Mouse (Mus musculus): ENCODE measurements around the gene Mov10.

Gene Mov10

GRCm38 (mm10) chr3:104811752-104812151 lies 6.6 kb downstream of the Mov10 start:
- no peak for DNase-seq (ENCODE audit: extremely low read depth, insufficient read length, low spot score)

- DNase-seq (ENCODE audit: extremely low read depth, insufficient read length, low spot score): no peak
These were observed 12.8 kb downstream of the Mov10 start for GRCm38 (mm10) chr3:104805539-104805938.

DNA sequence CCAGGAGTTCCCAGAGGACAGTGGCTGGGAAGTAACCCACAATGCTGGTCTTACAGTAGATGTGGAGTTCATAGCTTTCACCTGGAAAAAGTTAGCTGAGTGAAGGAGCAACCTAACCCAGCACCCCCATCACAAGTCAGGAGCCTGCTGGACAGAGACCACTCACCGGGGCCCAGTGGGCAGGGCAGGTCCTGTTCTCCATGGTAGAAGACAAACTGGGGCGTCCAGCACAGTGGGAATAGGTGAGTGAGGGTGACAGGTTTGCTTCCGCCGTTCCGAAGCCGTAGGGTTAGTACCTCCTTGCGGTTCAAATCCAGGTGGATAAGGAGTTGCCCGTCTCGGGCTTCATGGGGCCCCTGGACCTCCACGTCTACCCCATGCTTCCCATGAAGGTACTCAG lies 14.1 kb downstream of the Mov10 start:
- no peak for DNase-seq (ENCODE audit: extremely low read depth, insufficient read length, low spot score)

GRCm38 (mm10) chr3:104801481-104801880 lies 16.9 kb downstream of the Mov10 start:
- DNase-seq (ENCODE audit: extremely low read depth, insufficient read length, low spot score): no peak

- no peak for DNase-seq (ENCODE audit: extremely low read depth, insufficient read length, low spot score)
These were observed 17.7 kb downstream of the Mov10 start for GRCm38 (mm10) chr3:104800681-104801080.

GRCm38 (mm10) chr3:104796430-104797082 lies 21.8 kb downstream of the Mov10 start:
- DNase-seq (ENCODE audit: extremely low read depth, insufficient read length, low spot score): no peak

DNA sequence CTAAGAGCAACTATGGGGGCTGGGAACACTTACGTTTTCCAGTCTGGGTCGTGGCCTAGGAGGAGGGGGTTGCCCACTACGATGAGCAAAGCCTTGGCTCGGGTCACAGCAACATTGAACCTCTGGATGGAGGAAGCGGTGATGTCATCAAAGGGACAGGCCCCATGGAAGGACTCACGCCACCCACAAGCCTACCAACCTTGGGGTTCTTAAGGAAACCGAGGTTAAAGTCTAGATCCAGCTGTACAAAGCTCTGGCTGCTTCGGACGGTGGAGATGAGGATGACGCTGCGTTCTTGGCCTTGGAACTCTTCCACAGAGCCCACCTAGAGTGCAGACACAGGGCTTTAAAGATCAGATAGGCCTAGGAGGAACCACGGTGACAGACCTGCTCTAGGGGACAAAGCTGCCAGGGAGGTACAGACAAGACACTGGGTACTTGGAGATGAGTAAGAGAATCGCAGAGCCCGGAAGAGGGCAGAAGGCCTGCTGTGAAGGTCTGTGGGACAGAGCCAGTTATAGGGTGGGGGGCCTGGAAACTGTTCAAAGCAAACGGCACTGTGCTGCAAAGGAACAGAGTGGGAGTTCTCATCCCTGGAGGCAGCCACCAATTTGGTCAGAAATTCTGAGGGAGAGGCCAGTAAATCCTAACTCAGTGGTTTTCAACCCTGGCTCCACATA lies 22.6 kb downstream of the Mov10 start:
- no peak for DNase-seq (ENCODE audit: extremely low read depth, insufficient read length, low spot score)

- DNase-seq (ENCODE audit: extremely low read depth, insufficient read length, low spot score): no peak
These were observed 23.4 kb downstream of the Mov10 start for GRCm38 (mm10) chr3:104794953-104795470.

DNA sequence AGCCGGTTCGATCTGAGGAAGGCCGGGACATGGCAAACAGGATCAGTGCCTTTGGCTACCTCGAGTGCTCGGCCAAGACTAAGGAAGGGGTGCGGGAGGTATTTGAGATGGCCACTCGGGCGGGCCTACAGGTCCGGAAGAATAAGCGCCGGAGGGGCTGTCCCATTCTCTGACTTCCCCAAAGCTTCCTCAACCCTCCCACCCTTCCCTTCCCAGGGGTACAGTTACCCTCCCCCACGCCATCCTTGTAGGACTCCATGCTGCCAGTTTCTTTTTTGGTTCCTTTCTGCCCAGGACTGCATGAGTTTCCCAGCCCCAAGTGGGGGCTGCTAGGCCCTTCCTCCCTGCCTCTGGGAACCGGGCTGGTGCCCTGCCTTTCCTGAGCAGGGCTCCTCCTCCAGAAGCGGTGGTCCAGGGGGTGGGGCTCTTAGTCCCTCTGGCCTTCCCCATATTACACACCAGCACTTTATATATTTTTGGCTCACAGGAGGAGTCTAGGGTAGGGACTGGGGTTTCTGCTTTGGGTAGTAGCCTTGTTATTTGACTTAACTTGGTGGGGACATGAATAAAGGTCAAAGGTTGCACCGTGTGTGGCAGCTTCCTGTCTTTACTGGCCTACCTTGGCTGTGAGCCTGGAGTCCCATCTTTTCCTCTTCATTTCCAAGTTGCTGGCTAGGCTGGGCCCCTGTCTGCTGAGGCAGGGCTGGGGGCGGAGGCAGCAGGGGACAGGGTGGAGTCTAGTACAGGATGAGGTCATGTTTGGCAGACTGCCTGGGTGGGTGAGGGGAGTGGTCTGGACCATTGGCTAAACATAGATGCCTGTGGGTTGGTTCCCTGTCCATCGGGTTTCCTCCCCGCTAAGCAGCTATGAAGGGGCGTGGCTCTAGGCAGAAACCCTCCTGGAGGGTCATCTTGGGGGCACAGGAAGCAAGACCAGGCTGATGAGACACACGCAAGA lies 24.2 kb downstream of the Mov10 start:
- peak; percentile 84 for DNase-seq (ENCODE audit: extremely low read depth, insufficient read length, low spot score)

GRCm38 (mm10) chr3:104792360-104793270 lies 25.7 kb downstream of the Mov10 start:
- no peak for DNase-seq (ENCODE audit: extremely low read depth, insufficient read length, low spot score)

DNA sequence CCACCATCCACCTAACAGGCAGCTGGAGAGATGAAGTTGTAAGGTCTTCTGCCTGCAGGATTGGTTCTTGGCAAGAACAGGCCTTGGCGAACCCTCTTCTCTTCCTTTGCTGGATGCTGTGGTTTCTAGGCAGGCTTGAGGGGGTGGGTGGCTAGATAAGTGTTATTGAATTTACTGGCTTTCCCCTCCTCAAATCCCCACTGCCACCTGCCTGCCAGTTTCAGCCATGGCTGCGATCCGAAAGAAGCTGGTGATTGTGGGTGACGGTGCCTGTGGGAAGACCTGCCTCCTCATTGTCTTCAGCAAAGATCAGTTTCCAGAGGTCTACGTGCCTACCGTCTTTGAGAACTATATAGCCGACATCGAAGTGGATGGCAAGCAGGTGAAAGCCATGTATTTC lies 26.7 kb downstream of the Mov10 start:
- no peak for DNase-seq (ENCODE audit: extremely low read depth, insufficient read length, low spot score)

- no peak for DNase-seq (ENCODE audit: extremely low read depth, insufficient read length, low spot score)
These were observed 27.3 kb downstream of the Mov10 start for GRCm38 (mm10) chr3:104791017-104791416.

GRCm38 (mm10) chr3:104790401-104790937 lies 27.9 kb downstream of the Mov10 start:
- DNase-seq (ENCODE audit: extremely low read depth, insufficient read length, low spot score): peak; percentile 80

GRCm38 (mm10) chr3:104789822-104790221 lies 28.5 kb downstream of the Mov10 start:
- peak; percentile 74 for DNase-seq (ENCODE audit: extremely low read depth, insufficient read length, low spot score)

DNA sequence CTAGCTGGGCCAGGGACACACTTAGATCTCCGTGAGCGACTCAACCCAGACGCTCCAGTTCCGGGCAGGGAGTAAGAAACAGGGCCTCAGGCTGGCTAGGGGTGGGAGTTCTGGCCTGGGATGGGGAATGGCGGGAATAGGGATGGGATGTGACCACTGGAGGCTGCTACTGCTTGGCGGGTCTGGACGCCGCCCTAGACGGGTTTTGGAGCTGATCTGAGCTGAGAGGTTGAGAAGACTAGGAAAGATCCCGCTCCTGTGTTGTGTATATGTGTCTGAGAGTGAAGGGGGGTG lies 29.1 kb downstream of the Mov10 start:
- no peak for DNase-seq (ENCODE audit: extremely low read depth, insufficient read length, low spot score)

- DNase-seq (ENCODE audit: extremely low read depth, insufficient read length, low spot score): peak; percentile 88
These were observed 29.6 kb downstream of the Mov10 start for GRCm38 (mm10) chr3:104788561-104789311.

DNA sequence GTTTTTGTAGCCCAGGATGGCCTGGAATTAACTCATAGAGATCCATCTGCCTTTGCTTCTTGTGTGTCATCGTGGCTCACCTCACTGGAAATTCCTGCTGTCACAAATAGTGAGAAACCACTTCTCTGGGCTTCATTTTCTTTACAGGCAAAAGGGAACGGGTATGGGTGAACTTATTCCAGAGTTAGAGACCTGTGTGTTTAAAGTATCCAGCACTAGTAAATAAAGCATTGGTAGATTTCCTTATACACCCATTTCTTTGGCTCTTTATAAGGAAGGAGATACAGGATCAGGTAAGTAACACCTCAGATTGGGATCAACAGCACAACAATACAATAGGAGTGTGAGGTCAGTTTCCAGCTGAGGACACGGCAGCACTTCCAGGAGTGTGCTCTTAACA lies 30.3 kb downstream of the Mov10 start, which contains the start of gene Rhoc:
TSS of gene Rhoc (plus strand) at position 301 of the 400 bp plus-strand sequence.
- DNase-seq (ENCODE audit: extremely low read depth, insufficient read length, low spot score): no peak

- no peak for DNase-seq (ENCODE audit: extremely low read depth, insufficient read length, low spot score)
These were observed 33.1 kb downstream of the Mov10 start for GRCm38 (mm10) chr3:104785284-104785683.

- no peak for DNase-seq (ENCODE audit: extremely low read depth, insufficient read length, low spot score)
These were observed 34.3 kb downstream of the Mov10 start for GRCm38 (mm10) chr3:104783971-104784500.
